Mouse (Mus musculus) forebrain, embryonic 12.5 days (tissue): ENCODE results near the gene Cdh5. TPM values are rescaled to one million over a fixed set of nuclear protein-coding genes. Genes with fewer than 3 reads are reported as not detected.

Experiments used
- ATAC-seq: fragments of 200-750 bp; cut with Nextera tagmentation; 2 replicates; pipeline ENCODE4 v1.8.0; 2017; ENCODE audit warnings: moderate TSS enrichment; ENCODE audit not compliant: low FRiP score
- H3K27ac ChIP-seq: fragments of 300-500 bp; sonication (generic); 2 replicates; pipeline ENCODE4 v1.5.1; 2016; ENCODE audit warnings: mild to moderate bottlenecking
- H3K27me3 ChIP-seq: fragments of 300-500 bp; sonication (generic); 2 replicates; pipeline ENCODE4 v1.6.1; 2016; ENCODE audit warnings: mild to moderate bottlenecking
- H3K36me3 ChIP-seq: fragments of 300-500 bp; sonication (generic); replicated peaks from 2 replicates; pipeline ENCODE4 v1.6.1; 2016; ENCODE audit warnings: mild to moderate bottlenecking
- H3K4me1 ChIP-seq: fragments of 300-500 bp; sonication (generic); 2 replicates; pipeline ENCODE4 v1.6.1; 2016
- H3K4me2 ChIP-seq: fragments of 300-500 bp; sonication (generic); 2 replicates; pipeline ENCODE4 v1.6.1; 2016; ENCODE audit warnings: mild to moderate bottlenecking, moderate library complexity
- H3K4me3 ChIP-seq: fragments of 300-500 bp; sonication (generic); replicated peaks from 2 replicates; pipeline ENCODE4 v1.5.1; 2016; ENCODE audit warnings: mild to moderate bottlenecking
- H3K9ac ChIP-seq: fragments of 300-500 bp; sonication (generic); 2 replicates; pipeline ENCODE4 v1.6.1; 2016; ENCODE audit warnings: mild to moderate bottlenecking
- H3K9me3 ChIP-seq: fragments of 300-500 bp; sonication (generic); 2 replicates; pipeline ENCODE4 v1.6.1; 2016
- WGBS: fragments of 180-500 bp; shearing (Covaris S2); methylation state at CpG from one replicate; pipeline ENCODE4 v1.1.7; 2016; 5-methylcytosine and 5-hydroxymethylcytosine counted together
- polyA plus RNA-seq: library from polyadenylated mRNA; unstranded; fragments of >200 nt; fragmentation: Nextera tagmentation; extraction: Ambion mirVana; gene quantifications from 2 replicates; pipeline ENCODE4 v1.2.1, GENCODE M21; 2016

The Cdh5 gene
- polyA plus RNA-seq, 1 experiment from 2014 or later, result 10.0 TPM

DNA sequence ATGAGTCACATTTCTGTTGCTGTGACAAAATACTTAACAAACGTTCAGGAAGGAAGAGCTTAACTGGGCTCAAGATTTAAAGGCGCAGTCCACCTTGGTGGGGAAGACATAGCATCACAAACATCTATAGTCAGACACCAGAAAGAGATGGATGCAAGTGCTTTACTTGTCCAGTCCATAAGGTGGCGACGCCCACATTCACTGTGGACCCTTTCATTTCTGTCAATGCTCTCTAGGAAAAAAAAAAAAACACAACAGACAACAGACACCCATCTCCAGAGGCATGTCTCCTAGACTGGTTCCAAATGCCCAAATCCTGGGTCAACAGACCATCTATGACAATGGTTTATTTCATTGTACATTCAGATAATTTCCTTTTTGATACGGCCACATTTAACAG is 23.1 kb downstream of the Cdh5 start:
- Histone ChIP-seq H3K4me2 (no peak overlapping the region), H3K36me3 (no peaks in the 10 kb centered on the region), H3K4me3 (no peak overlapping the region), H3K9ac (no peak overlapping the region), H3K4me1 (no peaks in the 10 kb centered on the region), H3K9me3 (no peaks in the 10 kb centered on the region), H3K27ac (no peak overlapping the region), H3K27me3 (no peaks in the 10 kb centered on the region)
- WGBS, result 83% methylated on average over 5 of the region's 5 CpGs
- ATAC-seq, result no peak

DNA sequence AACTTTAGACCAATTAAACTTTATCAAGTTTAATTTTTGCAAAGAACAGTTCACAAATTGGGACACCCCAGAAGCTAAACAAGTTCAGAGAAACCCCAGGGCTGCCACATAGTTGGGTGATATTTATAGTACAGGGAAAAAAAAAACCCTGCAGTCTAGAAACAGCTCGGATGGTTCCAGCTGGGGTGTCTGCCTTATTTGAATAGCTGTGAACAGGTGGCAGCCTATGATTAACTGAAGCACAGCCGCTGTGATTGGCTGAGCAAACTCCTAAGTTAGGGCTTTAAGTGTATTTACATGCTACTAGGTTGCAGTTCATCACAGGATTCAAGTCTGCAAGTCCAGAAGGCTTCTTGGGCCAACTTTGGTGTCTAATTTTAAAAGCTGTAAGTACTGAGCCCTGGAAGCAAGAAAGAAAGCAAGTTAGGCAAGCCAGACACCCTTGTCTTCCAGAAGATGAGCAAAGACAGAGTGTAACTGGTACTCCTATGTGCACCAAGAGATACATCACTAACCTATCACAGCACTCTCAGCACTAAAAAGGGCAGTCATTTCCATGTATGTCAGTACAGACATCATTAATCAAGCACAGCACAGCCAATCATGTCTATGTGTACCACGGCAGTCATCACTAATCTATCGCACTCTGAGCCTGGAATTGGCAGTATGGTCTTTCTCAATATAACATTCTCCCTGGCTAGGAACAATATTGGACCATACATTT is 25.9 kb downstream of the Cdh5 start:
- Histone ChIP-seq H3K9me3 (no peaks in the 10 kb centered on the region), H3K27me3 (no peaks in the 10 kb centered on the region), H3K27ac (no peak overlapping the region), H3K36me3 (no peaks in the 10 kb centered on the region), H3K4me2 (no peak overlapping the region), H3K4me1 (no peaks in the 10 kb centered on the region), H3K4me3 (no peak overlapping the region), H3K9ac (no peak overlapping the region)
- ATAC-seq, result no peak
- 77% methylated on average over 4 of the region's 4 CpGs for WGBS

- ATAC-seq, result no peak
- no peaks in the 10 kb centered on the region for H3K36me3 ChIP-seq
- H3K4me2 ChIP-seq, result no peak overlapping the region
- H3K4me1 ChIP-seq, result no peaks in the 10 kb centered on the region
- no peaks in the 10 kb centered on the region for H3K9me3 ChIP-seq
- H3K9ac ChIP-seq, result no peak overlapping the region
- no peaks in the 10 kb centered on the region for H3K27me3 ChIP-seq
- WGBS, result 96% methylated on average over 9 of the region's 9 CpGs
- H3K4me3 ChIP-seq, result no peak overlapping the region
- no peak overlapping the region for H3K27ac ChIP-seq
Observed at GRCm38 (mm10) chr8:104130916-104131315, 29.5 kb downstream of the Cdh5 start.

DNA sequence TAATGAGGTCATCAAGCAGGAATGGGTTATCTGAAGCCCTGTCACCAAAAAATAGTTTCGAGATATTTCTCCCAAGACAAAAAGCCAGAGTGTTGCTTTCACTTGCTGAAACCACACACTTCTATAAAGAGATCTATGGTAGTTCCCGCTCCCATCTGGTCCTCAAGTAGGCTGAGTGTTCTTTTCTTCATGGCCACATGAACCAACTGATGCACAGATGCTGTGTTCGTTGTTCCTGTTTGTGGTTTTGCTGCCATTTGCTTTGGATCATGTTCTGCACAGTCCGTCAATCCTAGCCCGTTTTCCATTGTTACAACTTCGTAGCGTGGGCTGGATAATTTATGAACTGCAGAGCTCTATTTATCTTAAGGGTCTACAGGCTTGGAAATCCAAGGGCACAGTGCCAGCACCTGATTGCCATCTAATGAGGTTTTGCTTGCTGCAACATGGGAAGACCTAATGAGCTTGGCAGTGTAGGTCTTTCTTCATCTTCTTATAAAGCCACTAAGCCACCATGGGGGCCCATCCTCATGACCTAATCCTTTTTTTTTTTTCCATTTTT is 30.1 kb downstream of the Cdh5 start:
- no peak for ATAC-seq
- H3K36me3 ChIP-seq, result no peaks in the 10 kb centered on the region
- no peak overlapping the region for H3K9ac ChIP-seq
- H3K27ac ChIP-seq, result no peak overlapping the region
- H3K4me1 ChIP-seq, result no peaks in the 10 kb centered on the region
- H3K27me3 ChIP-seq, result no peaks in the 10 kb centered on the region
- no peak overlapping the region for H3K4me3 ChIP-seq
- no peaks in the 10 kb centered on the region for H3K9me3 ChIP-seq
- no peak overlapping the region for H3K4me2 ChIP-seq
- 80% methylated on average over 7 of the region's 7 CpGs for WGBS

- no peak for ATAC-seq
- Histone ChIP-seq H3K4me1 (no peaks in the 10 kb centered on the region), H3K4me2 (no peak overlapping the region), H3K27ac (no peak overlapping the region), H3K9ac (no peak overlapping the region), H3K27me3 (no peaks in the 10 kb centered on the region), H3K9me3 (no peaks in the 10 kb centered on the region), H3K36me3 (no peaks in the 10 kb centered on the region), H3K4me3 (no peak overlapping the region)
- 92% methylated on average over 8 of the region's 8 CpGs for WGBS
Observed at GRCm38 (mm10) chr8:104134521-104134920, 33.1 kb downstream of the Cdh5 start.

GRCm38 (mm10) chr8:104136277-104136676 is 34.9 kb downstream of the Cdh5 start:
- no peak overlapping the region for H3K27ac ChIP-seq
- H3K4me1 ChIP-seq, result no peaks in the 10 kb centered on the region
- ATAC-seq, result no peak
- no peak overlapping the region for H3K9ac ChIP-seq
- no peak overlapping the region for H3K4me2 ChIP-seq
- no peaks in the 10 kb centered on the region for H3K36me3 ChIP-seq
- H3K27me3 ChIP-seq, result no peaks in the 10 kb centered on the region
- 95% methylated on average over 3 of the region's 3 CpGs for WGBS
- H3K9me3 ChIP-seq, result no peaks in the 10 kb centered on the region
- H3K4me3 ChIP-seq, result no peak overlapping the region

- no peak for ATAC-seq
- H3K4me3 ChIP-seq, result no peak overlapping the region
- WGBS, result 87% methylated on average over 5 of the region's 5 CpGs
- H3K4me2 ChIP-seq, result no peak overlapping the region
- no peaks in the 10 kb centered on the region for H3K27me3 ChIP-seq
- no peaks in the 10 kb centered on the region for H3K9me3 ChIP-seq
- no peaks in the 10 kb centered on the region for H3K36me3 ChIP-seq
- no peak overlapping the region for H3K27ac ChIP-seq
- H3K9ac ChIP-seq, result no peak overlapping the region
- no peaks in the 10 kb centered on the region for H3K4me1 ChIP-seq
Observed at GRCm38 (mm10) chr8:104137636-104138035, 36.2 kb downstream of the Cdh5 start.

- Histone ChIP-seq H3K9ac (no peak overlapping the region), H3K36me3 (no peaks in the 10 kb centered on the region), H3K27me3 (no peaks in the 10 kb centered on the region), H3K9me3 (no peaks in the 10 kb centered on the region), H3K4me2 (no peak overlapping the region), H3K4me1 (no peaks in the 10 kb centered on the region), H3K4me3 (no peak overlapping the region), H3K27ac (no peak overlapping the region)
- 92% methylated on average over 13 of the region's 13 CpGs for WGBS
- ATAC-seq, result no peak
Observed at GRCm38 (mm10) chr8:104140611-104141010, 39.2 kb downstream of the Cdh5 start.

DNA sequence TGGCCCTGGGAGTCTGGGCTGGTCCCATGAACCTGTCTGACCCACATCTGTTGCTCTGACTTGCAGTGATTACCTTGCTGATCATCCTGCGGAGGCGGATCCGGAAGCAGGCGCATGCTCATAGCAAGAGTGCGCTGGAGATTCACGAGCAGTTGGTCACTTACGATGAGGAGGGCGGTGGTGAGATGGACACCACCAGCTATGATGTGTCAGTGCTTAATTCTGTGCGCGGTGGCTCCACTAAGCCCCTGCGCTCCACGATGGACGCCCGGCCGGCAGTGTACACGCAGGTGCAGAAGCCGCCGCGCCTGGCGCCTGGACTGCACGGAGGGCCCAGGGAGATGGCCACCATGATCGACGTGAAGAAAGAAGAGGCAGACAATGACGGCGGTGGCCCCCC is 41.0 kb downstream of the Cdh5 start:
- ATAC-seq, result no peak
- Histone ChIP-seq H3K36me3 (no peaks in the 10 kb centered on the region), H3K27me3 (no peaks in the 10 kb centered on the region), H3K27ac (no peak overlapping the region), H3K4me1 (no peaks in the 10 kb centered on the region), H3K4me3 (no peak overlapping the region), H3K9ac (no peak overlapping the region), H3K4me2 (no peak overlapping the region), H3K9me3 (no peaks in the 10 kb centered on the region)
- 92% methylated on average over 25 of the region's 25 CpGs for WGBS

- Histone ChIP-seq H3K4me2 (no peak overlapping the region), H3K27me3 (no peaks in the 10 kb centered on the region), H3K27ac (no peak overlapping the region), H3K9me3 (no peaks in the 10 kb centered on the region), H3K4me1 (no peaks in the 10 kb centered on the region), H3K4me3 (no peak overlapping the region), H3K9ac (no peak overlapping the region), H3K36me3 (no peaks in the 10 kb centered on the region)
- ATAC-seq, result no peak
- WGBS, result 85% methylated on average over 4 of the region's 4 CpGs
Observed at GRCm38 (mm10) chr8:104143379-104143778, 42.0 kb downstream of the Cdh5 start.

GRCm38 (mm10) chr8:104144434-104145216 is 43.2 kb downstream of the Cdh5 start:
- no peaks in the 10 kb centered on the region for H3K27me3 ChIP-seq
- H3K9me3 ChIP-seq, result no peaks in the 10 kb centered on the region
- H3K27ac ChIP-seq, result no peak overlapping the region
- ATAC-seq, result no peak
- WGBS, result 87% methylated on average over 13 of the region's 13 CpGs
- no peaks in the 10 kb centered on the region for H3K4me1 ChIP-seq
- H3K9ac ChIP-seq, result no peak overlapping the region
- H3K4me2 ChIP-seq, result no peak overlapping the region
- H3K36me3 ChIP-seq, result no peaks in the 10 kb centered on the region
- no peak overlapping the region for H3K4me3 ChIP-seq

- no peaks in the 10 kb centered on the region for H3K4me1 ChIP-seq
- no peaks in the 10 kb centered on the region for H3K36me3 ChIP-seq
- no peak overlapping the region for H3K9ac ChIP-seq
- H3K27me3 ChIP-seq, result no peaks in the 10 kb centered on the region
- H3K4me2 ChIP-seq, result no peak overlapping the region
- ATAC-seq, result peak; percentile 88
- H3K9me3 ChIP-seq, result no peaks in the 10 kb centered on the region
- H3K4me3 ChIP-seq, result no peak overlapping the region
- 32% methylated on average over 15 of the region's 15 CpGs for WGBS
- no peak overlapping the region for H3K27ac ChIP-seq
Observed at GRCm38 (mm10) chr8:104145981-104146689, 44.7 kb downstream of the Cdh5 start.
